Mouse (Mus musculus) hindbrain, postnatal 0 days (tissue): ENCODE results near the gene Esf1. TPM values are rescaled to one million over a fixed set of nuclear protein-coding genes. Genes with fewer than 3 reads are reported as not detected.
"Not testable (repeated sequence)": the region's sequence is repeated elsewhere in the genome, so short reads cannot be mapped to it uniquely, and the experiment has no call there.

Source experiments
- ATAC-seq: fragments of 200-750 bp; cut with Nextera tagmentation; 2 replicates; pipeline ENCODE4 v1.8.0; 2017; ENCODE audit warnings: mild to moderate bottlenecking, moderate TSS enrichment, moderate library complexity
- DNase-seq: peaks from one replicate; pipeline ENCODE4 v3.0.0-alpha.2; 2015; ENCODE audit warnings: low spot score
- H3K27ac ChIP-seq: fragments of 300-500 bp; sonication (generic); 2 replicates; pipeline ENCODE4 v1.5.1; 2014; ENCODE audit warnings: mild to moderate bottlenecking
- H3K27me3 ChIP-seq: fragments of 300-500 bp; sonication (generic); 2 replicates; pipeline ENCODE4 v1.6.1; 2014; ENCODE audit warnings: low read length, mixed read lengths; ENCODE audit not compliant: insufficient read depth
- H3K36me3 ChIP-seq: fragments of 300-500 bp; sonication (generic); 2 replicates; pipeline ENCODE4 v1.6.1; 2014; ENCODE audit warnings: low read length, mixed read lengths; ENCODE audit not compliant: insufficient read depth
- H3K4me1 ChIP-seq: fragments of 300-500 bp; sonication (generic); 2 replicates; pipeline ENCODE4 v1.6.1; 2014; ENCODE audit warnings: antibody characterized with exemption, low read length, mixed read lengths; ENCODE audit not compliant: insufficient read depth
- H3K4me2 ChIP-seq: fragments of 300-500 bp; sonication (generic); 2 replicates; pipeline ENCODE4 v1.6.1; 2014; ENCODE audit warnings: low read depth, mild to moderate bottlenecking, low read length, moderate library complexity, mixed read lengths
- H3K4me3 ChIP-seq: fragments of 300-500 bp; sonication (generic); 2 replicates; pipeline ENCODE4 v1.5.1; 2014; ENCODE audit warnings: low read length
- H3K9ac ChIP-seq: fragments of 300-500 bp; sonication (generic); replicated peaks from 2 replicates; pipeline ENCODE4 v1.6.1; 2014; ENCODE audit warnings: mild to moderate bottlenecking, low read length, moderate library complexity, mixed read lengths
- H3K9me3 ChIP-seq: fragments of 300-500 bp; sonication (generic); 2 replicates; pipeline ENCODE4 v1.6.1; 2016; ENCODE audit warnings: low read length, mixed read lengths
- CTCF ChIP-seq: IDR thresholded peaks from 2 replicates; pipeline ENCODE4 v1.5.1; 2016; ENCODE audit warnings: antibody characterized with exemption, control low read depth, low read depth
- WGBS: fragments of 180-500 bp; shearing (Covaris S2); extraction: QIAGEN DNeasy Blood & Tissue Kit; methylation state at CpG from one replicate; pipeline ENCODE4 v1.1.7; 2014; 5-methylcytosine and 5-hydroxymethylcytosine counted together
- polyA plus RNA-seq: library from polyadenylated mRNA; unstranded; fragments of >200 nt; fragmentation: Nextera tagmentation; extraction: Ambion mirVana; gene quantifications from 2 replicates; pipeline ENCODE4 v1.2.1, GENCODE M21; 2015
- total RNA-seq: library from RNA; depleted of rRNA; stranded (reverse); fragments of >200 nt; gene quantifications from 2 replicates; pipeline ENCODE4 v1.2.3, GENCODE M21; 2014

Esf1 gene
- total and polyA plus RNA-seq, 2 experiments from 2014 or later: 10.8 to 16.1 TPM

GRCm38 (mm10) chr2:140185685-140186210 lies 15.4 kb upstream of the Esf1 start:
- H3K4me2 ChIP-seq, H3K27ac ChIP-seq, H3K4me3 ChIP-seq, H3K36me3 ChIP-seq, H3K27me3 ChIP-seq, ATAC-seq, H3K9me3 ChIP-seq, H3K4me1 ChIP-seq, H3K9ac ChIP-seq: not testable (repeated sequence)
- peak; percentile 7 for DNase-seq
- TF ChIP-seq CTCF: peak; percentile 34; the same call in 1 of the 2 replicates
- 89% methylated on average over 3 of the region's 3 CpGs for WGBS

GRCm38 (mm10) chr2:140170803-140171553 lies 614 bp upstream of the Esf1 start:
- WGBS: 8% methylated on average over 28 of the region's 28 CpGs
- Histone ChIP-seq H3K36me3 (peaks cover 11% of the 10 kb centered on the region; the same call in 1 of the 2 replicates), H3K27ac (peak overlapping the region; percentile 79), H3K4me1 (no peaks in the 10 kb centered on the region; the same call in 1 of the 2 replicates), H3K4me3 (peak overlapping the region; percentile 78), H3K9me3 (no peaks in the 10 kb centered on the region), H3K27me3 (no peaks in the 10 kb centered on the region), H3K4me2 (peak overlapping the region; percentile 96), H3K9ac (peak overlapping the region; percentile 75)
- TF ChIP-seq CTCF: no peak
- DNase-seq (peak; percentile 45), ATAC-seq (peak; percentile 83)

GRCm38 (mm10) chr2:140169057-140169456 lies 1.3 kb downstream of the Esf1 start:
- no peaks in the 10 kb centered on the region for H3K27me3 ChIP-seq
- no peak for ATAC-seq

GRCm38 (mm10) chr2:140163351-140163854 lies 7.0 kb downstream of the Esf1 start:
- Histone ChIP-seq H3K4me1 (no peaks in the 10 kb centered on the region), H3K27me3 (no peaks in the 10 kb centered on the region), H3K9ac (no peak overlapping the region), H3K27ac (no peak overlapping the region), H3K36me3 (peaks cover 20% of the 10 kb centered on the region), H3K9me3 (no peaks in the 10 kb centered on the region), H3K4me3 (no peak overlapping the region), H3K4me2 (no peak overlapping the region)
- 97% methylated on average over 5 of the region's 5 CpGs for WGBS
- DNase-seq: no peak
- TF ChIP-seq CTCF: no peak
- no peak for ATAC-seq

More at GRCm38 (mm10) chr2:140169057-140169456, 1.3 kb downstream of the Esf1 start:
- WGBS: 72% methylated on average over 1 of the region's 1 CpGs
- peaks cover 16% of the 10 kb centered on the region; the same call in 1 of the 2 replicates for H3K36me3 ChIP-seq
- H3K9me3 ChIP-seq: no peaks in the 10 kb centered on the region
- no peak overlapping the region for H3K9ac ChIP-seq
- H3K4me2 ChIP-seq: no peak overlapping the region
- H3K4me1 ChIP-seq: no peaks in the 10 kb centered on the region; the same call in 1 of the 2 replicates
- TF ChIP-seq CTCF: no peak
- no peak overlapping the region for H3K27ac ChIP-seq
- H3K4me3 ChIP-seq: no peak overlapping the region
- DNase-seq: no peak

GRCm38 (mm10) chr2:140159186-140159730 lies 11.1 kb downstream of the Esf1 start:
- DNase-seq (peak; percentile 78), ATAC-seq (no peak)
- Histone ChIP-seq H3K36me3 (peaks cover 12% of the 10 kb centered on the region), H3K4me1 (no peaks in the 10 kb centered on the region), H3K27me3 (no peaks in the 10 kb centered on the region), H3K9me3 (no peaks in the 10 kb centered on the region), H3K4me2 (no peak overlapping the region), H3K27ac (no peak overlapping the region), H3K9ac (no peak overlapping the region), H3K4me3 (no peak overlapping the region)
- peak; percentile 60 for TF ChIP-seq CTCF
- 82% methylated on average over 3 of the region's 3 CpGs for WGBS

GRCm38 (mm10) chr2:140151743-140152142 lies 18.6 kb downstream of the Esf1 start, which contains the start of gene Gm17374:
Gene Gm17374, plus strand, starts transcription at chr2:140152043.
- not testable (repeated sequence) for H3K4me2 ChIP-seq, H3K4me1 ChIP-seq, H3K27ac ChIP-seq, H3K4me3 ChIP-seq, DNase-seq, ATAC-seq, H3K9ac ChIP-seq, H3K27me3 ChIP-seq, H3K9me3 ChIP-seq, H3K36me3 ChIP-seq
- WGBS: 95% methylated on average over 4 of the region's 4 CpGs
